Mouse (Mus musculus) lung, postnatal 0 days (tissue): ENCODE measurements around the gene Glyr1.

Experiments
- CTCF ChIP-seq: IDR thresholded peaks from 2 replicates; pipeline ENCODE4 v1.5.1; 2016; ENCODE audit warnings: antibody characterized with exemption, mild to moderate bottlenecking
- EP300 ChIP-seq: IDR thresholded peaks from 2 replicates; pipeline ENCODE4 v1.6.1; 2016; ENCODE audit warnings: antibody characterized with exemption, mild to moderate bottlenecking, control low read depth

DNA sequence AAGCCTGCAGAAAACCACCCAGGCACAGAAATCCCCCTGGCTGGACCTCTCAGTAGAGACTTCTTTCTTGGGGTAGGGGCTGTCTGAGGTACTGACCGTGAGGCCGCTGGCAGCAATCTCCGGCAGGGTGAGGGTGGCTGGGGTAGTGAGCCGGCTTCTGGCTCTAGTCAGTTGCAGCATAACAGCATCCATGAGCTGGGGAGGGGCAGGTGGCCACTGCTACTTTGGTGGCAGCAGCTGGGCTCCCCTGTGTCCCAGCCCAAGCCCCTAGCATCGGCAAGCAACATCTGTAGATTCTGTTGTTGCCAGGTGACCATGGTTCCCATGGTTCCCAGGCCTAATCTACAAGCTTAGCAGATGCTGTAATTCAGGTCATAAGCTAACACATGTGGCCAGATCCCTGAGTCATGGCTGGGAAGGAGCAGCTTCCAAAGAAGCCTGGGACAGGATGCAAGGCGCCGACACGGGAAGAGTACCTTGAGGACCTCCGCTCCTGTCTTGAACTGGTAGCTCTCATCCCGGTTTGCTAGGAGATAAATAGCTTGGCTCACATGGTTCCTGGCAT is 39.2 kb downstream of the Glyr1 start:
- no peak for TF ChIP-seq CTCF
- TF ChIP-seq EP300: no peak
